Mouse (Mus musculus) limb, embryonic 12.5 days (tissue): ENCODE measurements around the gene Heatr6. TPM values are rescaled to one million over a fixed set of nuclear protein-coding genes. Genes with fewer than 3 reads are reported as not detected.

ENCODE experiments used
- polyA plus RNA-seq: library from polyadenylated mRNA; unstranded; fragments of >200 nt; fragmentation: Nextera tagmentation; extraction: Ambion mirVana; gene quantifications from 2 replicates; pipeline ENCODE4 v1.2.1, GENCODE M21; 2016

Heatr6 gene
- polyA plus RNA-seq, 1 experiment from 2014 or later = 30.8 TPM

Other genes starting within 250 kb of the Heatr6 start
- not detected in 2 replicates for gene Heatr9, start 231.5 kb upstream of the Heatr6 start, polyA plus RNA-seq
- gene Ccl5, start 223.2 kb upstream of the Heatr6 start, polyA plus RNA-seq = not detected in 2 replicates
- gene Ccl9, start 175.1 kb upstream of the Heatr6 start, polyA plus RNA-seq = 0.56 and 0.81 TPM in 2 replicates
- 0.46 and 0.63 TPM in 2 replicates for gene Ccl6, start 160.6 kb upstream of the Heatr6 start, polyA plus RNA-seq
- not detected in 2 replicates for gene Rpl9-ps1, start 108.1 kb upstream of the Heatr6 start, polyA plus RNA-seq
- gene Ccl3, start 104.3 kb upstream of the Heatr6 start, polyA plus RNA-seq = 0.29 TPM in 1 of 2 replicates, not detected in the other
- 0.46 and 1.0 TPM in 2 replicates for gene Ccl4, start 91.1 kb upstream of the Heatr6 start, polyA plus RNA-seq
- gene Wfdc17, start 49.7 kb upstream of the Heatr6 start, polyA plus RNA-seq = 0.87 and 0.90 TPM in 2 replicates
- gene Wfdc18, start 44.7 kb upstream of the Heatr6 start, polyA plus RNA-seq = not detected in 2 replicates
- not detected in 2 replicates for gene Wfdc21, start 6.8 kb upstream of the Heatr6 start, polyA plus RNA-seq
- gene Hnf1b, start 96.4 kb downstream of the Heatr6 start, polyA plus RNA-seq = not detected in 2 replicates
- 39.6 and 47.8 TPM in 2 replicates for gene Ddx52, start 188.4 kb downstream of the Heatr6 start, polyA plus RNA-seq
- gene Synrg, start 210.7 kb downstream of the Heatr6 start, polyA plus RNA-seq = 7.7 and 8.6 TPM in 2 replicates